Mouse (Mus musculus) ES-E14 (cell line): ENCODE measurements around the gene Pola1.

ENCODE experiments used
- CHD2 ChIP-seq: IDR thresholded peaks from 2 replicates; pipeline ENCODE4 v1.6.1; 2014; ENCODE audit warnings: mild to moderate bottlenecking, low read depth, low read length, inconsistent platforms
- MAFK ChIP-seq: IDR thresholded peaks from 2 replicates; pipeline ENCODE4 v1.6.1; 2014; ENCODE audit warnings: mild to moderate bottlenecking, low read depth, low read length, inconsistent platforms; ENCODE audit not compliant: insufficient read depth
- ZC3H11A ChIP-seq: IDR thresholded peaks from 2 replicates; pipeline ENCODE4 v1.6.1; 2012; ENCODE audit warnings: low read depth, mild to moderate bottlenecking, inconsistent platforms, low read length, borderline replicate concordance
- ZNF384 ChIP-seq: IDR thresholded peaks from 2 replicates; pipeline ENCODE4 v1.6.1; 2012; ENCODE audit warnings: low read depth, low read length, inconsistent platforms

- TF ChIP-seq MAFK = no peak
- TF ChIP-seq ZC3H11A = no peak
- no peak for TF ChIP-seq ZNF384
- no peak for TF ChIP-seq CHD2
Measured at GRCm38 (mm10) chrX:93288339-93288738, 343.6 kb downstream of the Pola1 start.
